Mouse (Mus musculus) spleen, adult 2 months (tissue): ENCODE results near the gene Ssmem1.

Source experiments
- CTCF ChIP-seq: fragments of 200-500 bp; IDR thresholded peaks from 2 replicates; pipeline ENCODE4 v1.5.1; 2011; ENCODE audit warnings: mild to moderate bottlenecking, inconsistent platforms; ENCODE audit not compliant: insufficient read depth, insufficient read length, insufficient replicate concordance; ENCODE audit errors: extremely low read depth
- POLR2A ChIP-seq: fragments of 200-500 bp; IDR thresholded peaks from 2 replicates; pipeline ENCODE4 v1.6.1; 2011; ENCODE audit warnings: low read depth, low read length, inconsistent platforms

DNA sequence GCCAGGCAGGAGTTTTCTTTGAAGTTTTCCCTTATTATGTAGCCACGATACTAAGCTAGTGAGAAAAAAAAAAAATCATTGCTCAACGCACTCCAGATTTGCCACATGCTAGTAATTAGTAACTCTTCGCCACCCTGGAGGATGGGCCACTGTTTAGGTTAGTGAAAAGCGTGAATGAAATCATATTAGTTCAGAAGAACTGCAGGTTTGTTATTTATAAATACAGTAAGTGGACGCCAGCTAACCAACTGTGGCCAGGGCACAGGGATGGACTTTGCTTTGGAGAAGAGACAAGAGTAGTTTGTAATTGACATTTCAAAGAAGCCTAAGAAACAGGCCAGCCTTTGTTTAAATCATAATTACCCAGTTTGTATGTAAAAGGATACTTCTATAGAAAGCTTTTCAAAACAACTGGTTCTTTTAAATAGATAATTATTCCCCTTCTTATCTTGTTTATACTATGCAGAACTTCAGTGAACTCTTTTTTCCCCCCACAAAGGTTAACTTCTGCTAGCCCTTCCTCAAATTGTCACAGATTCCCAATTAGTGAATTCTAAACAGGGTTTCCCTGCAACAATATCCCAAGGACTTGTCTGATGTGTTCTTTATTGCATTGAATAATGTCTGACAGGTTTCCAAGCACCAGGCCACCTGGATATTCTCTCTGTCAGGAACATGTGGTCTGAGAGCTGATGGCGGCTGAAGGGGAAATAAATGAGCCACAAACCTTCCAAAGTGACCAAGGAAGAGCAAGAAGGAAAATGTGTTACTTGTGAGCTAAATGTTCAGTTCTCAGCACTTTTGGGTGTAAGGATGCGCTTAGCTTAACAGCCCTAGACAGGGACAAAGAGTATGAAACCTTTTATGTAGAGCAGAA, 16.0 kb downstream of the Ssmem1 start:
- TF ChIP-seq CTCF (no peak), POLR2A (no peak)
